19 mouse cellular contexts compared by ENCODE assay signal in the genomic region with DNA sequence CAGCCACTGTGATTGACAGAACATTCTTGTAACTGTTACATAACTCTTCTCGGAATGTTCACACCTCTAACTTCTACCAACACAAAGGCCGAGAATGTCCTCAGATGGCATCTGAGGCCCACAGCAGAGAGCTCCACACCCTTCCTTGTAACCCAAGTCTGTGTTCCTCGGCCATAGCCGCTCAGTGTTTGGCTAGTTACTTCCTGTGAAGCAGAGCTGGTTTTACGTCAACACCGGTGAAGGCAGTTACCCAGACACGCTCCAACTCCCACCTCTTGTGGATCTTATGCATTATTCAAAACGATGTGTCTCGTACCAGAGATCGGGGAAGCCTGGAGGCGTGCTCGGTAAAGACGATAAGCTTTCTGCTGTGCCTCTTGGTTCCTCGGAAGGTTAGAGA. TPM values are rescaled to one million over a fixed set of nuclear protein-coding genes. Genes with fewer than 3 reads are reported as not detected.
A peak's percentile ranks its signal among the peaks of the same experiment; 100 is the strongest.
DNase-seq lines count a peak whose midpoint lies in the region; TF ChIP-seq lines count a peak whose summit lies in the region.
"Had no signal": no experiment of that assay in that cellular context is flagged by ENCODE, and none has a peak within 500 bp of the region (broad histone marks: within the 10 kb centered on the region; RNA-seq: fewer than 3 reads in every experiment).

No protein-coding gene starts in this region.

- no peak for TF ChIP-seq POLR2A in kidney, adult 2 months (IDR thresholded peaks at IDR 0.05; ENCODE audit: low read depth, low read length)

- WGBS in kidney, adult 2 months, result 60% methylated on average over 14 of the region's 14 CpGs

- DNase-seq in kidney, adult 2 months, result peak; percentile 35
- no peak for DNase-seq in kidney, postnatal 14 days
- peak; percentile 40 for DNase-seq in lung, postnatal 36 days
- no peak for DNase-seq in lung, postnatal 10 days
- peak; percentile 58 to 78 for DNase-seq in frontal cortex, postnatal 36 days (ENCODE audit: low spot score in 2 of 2)
- peak; percentile 39 to 91 for DNase-seq in left cerebral cortex, postnatal 25 days (ENCODE audit: low spot score in 2 of 2)
- DNase-seq in gastrocnemius, postnatal 36 days, result no peak
- DNase-seq in embryo, embryonic 10 days (ENCODE audit: low spot score), result no peak
- DNase-seq: cerebellum, adult 9-10 months; gastrocnemius, adult 2 months; heart, adult 11 months; thymus, postnatal 4 days had no signal

- no peak overlapping the region for H3K4me3 ChIP-seq in kidney, adult 2 months (ENCODE audit: insufficient read depth, low read depth, low read length)
- H3K4me3 ChIP-seq: gastrocnemius, adult 2 months; heart, embryonic 15.5 days; limb, embryonic 12.5 days; liver, embryonic 15.5 days; midbrain, embryonic 13.5 days had no signal

- no peak overlapping the region for H3K27ac ChIP-seq in kidney, adult 2 months (ENCODE audit: insufficient read depth, low read depth, low read length)
- H3K27ac ChIP-seq: gastrocnemius, adult 2 months; heart, embryonic 15.5 days; limb, embryonic 12.5 days; liver, embryonic 15.5 days; midbrain, embryonic 13.5 days had no signal

- intact Hi-C loops in left cerebral cortex, postnatal 25 days (cut with DNase I), result loop anchor here (5.0 to 10.0 kb wide), 4 partner anchors 58 to 755 kb away; no protein-coding TSS in a partner anchor
- intact Hi-C loops in gastrocnemius, postnatal 36 days (cut with DNase I), result loop anchor here (5.0 to 10.0 kb wide), 4 partner anchors 95 to 755 kb away; a partner anchor contains a TSS

- H3K27me3 ChIP-seq in kidney, adult 2 months (replicated peaks; ENCODE audit: control insufficient read depth, insufficient read depth, low read length), result no peaks in the 10 kb centered on the region

- peaks cover 6% of the 10 kb centered on the region; the same call in 1 of the 2 replicates for H3K4me1 ChIP-seq in kidney, adult 2 months (ENCODE audit: control insufficient read depth, insufficient read depth, low read length)
- H3K4me1 ChIP-seq: liver, embryonic 15.5 days had no signal

- no peaks in the 10 kb centered on the region for H3K36me3 ChIP-seq in kidney, adult 2 months (ENCODE audit: control insufficient read depth, insufficient read depth, low read length)
- H3K36me3 ChIP-seq: G1E; heart, embryonic 15.5 days; limb, embryonic 12.5 days; liver, embryonic 15.5 days; midbrain, embryonic 13.5 days had no signal

- TF ChIP-seq CTCF in kidney, adult 2 months (conservative IDR thresholded peaks at IDR 0.05; ENCODE audit: insufficient read depth, insufficient read length, low read depth, low read length), result no peak

RNA-seq across cellular contexts. Expression of a gene that starts 1.3 kb away (rescaled TPM):
- 0.05 and 0.27 TPM in 2 replicates for polyA plus RNA-seq in kidney, adult 2 months (2012; rRNA removed)
- total RNA-seq in left cerebral cortex, postnatal 25 days (2021), result 1 to 10 TPM; 3.8 to 3.9 TPM
- total RNA-seq in gastrocnemius, postnatal 36 days (2021), result under 1 TPM in 1 of 2 experiments, not detected in 1; 0.30 TPM
- total RNA-seq: hematopoietic stem cell, adult 5-6 weeks; megakaryocyte progenitor cell, adult 5-6 weeks had no signal
- polyA plus RNA-seq: G1E; liver, embryonic 15.5 days had no signal

RNA-seq across cellular contexts. Expression of a gene that starts 32.5 kb away (rescaled TPM):
- 131 and 170 TPM in 2 replicates for polyA plus RNA-seq in kidney, adult 2 months (2012; rRNA removed)
- 10 to 100 TPM; 20.8 to 24.2 TPM for total RNA-seq in left cerebral cortex, postnatal 25 days (2021)
- total RNA-seq in gastrocnemius, postnatal 36 days (2021), result 10 to 100 TPM; 36.6 to 38.0 TPM
- total RNA-seq: hematopoietic stem cell, adult 5-6 weeks had no signal
- polyA plus RNA-seq: G1E had no signal

RNA-seq across cellular contexts. Expression of a gene that starts 56.3 kb away (rescaled TPM):
- 253 and 260 TPM in 2 replicates for polyA plus RNA-seq in kidney, adult 2 months (2012; rRNA removed)
- 10 to 100 TPM; 63.5 to 65.8 TPM for total RNA-seq in left cerebral cortex, postnatal 25 days (2021)
- 1 to 10 TPM; 2.9 to 4.0 TPM for total RNA-seq in gastrocnemius, postnatal 36 days (2021)
- polyA plus RNA-seq: G1E had no signal

Comparison
In these comparisons a context has a peak if more than half of its experiments do, and no peak if none do; other contexts are left out.
1. DNase-seq: peak in kidney, adult 2 months (single experiment), lung, postnatal 36 days (single experiment), frontal cortex, postnatal 36 days (2 of 2) and left cerebral cortex, postnatal 25 days (2 of 2); none in kidney, postnatal 14 days (single experiment), lung, postnatal 10 days (single experiment), gastrocnemius, postnatal 36 days (0 of 2) and embryo, embryonic 10 days (single experiment).
2. RNA of a gene that starts 56.3 kb away (total RNA-seq): 63.5 to 65.8 TPM in left cerebral cortex, postnatal 25 days; 2.9 to 4.0 TPM in gastrocnemius, postnatal 36 days; every median in the first group is over 10 times any median in the second.